Mouse (Mus musculus): ENCODE results near the gene Lmln. TPM values are rescaled to one million over a fixed set of nuclear protein-coding genes. Genes with fewer than 3 reads are reported as not detected.

The Lmln gene
- total and polyA plus RNA-seq, 3 experiments, result 2.0 to 3.8 TPM; not detected in 1

- no peaks in the 10 kb centered on the region for H3K36me3 ChIP-seq (ENCODE audit: control insufficient read depth in 1 of 2, insufficient read depth in 2 of 2, low read length in 2 of 2)
- H3K27me3 ChIP-seq (ENCODE audit: control insufficient read depth in 1 of 2, insufficient read depth in 2 of 2, low read length in 2 of 2), result no peaks in the 10 kb centered on the region
- no peak for DNase-seq (ENCODE audit: low read depth, low spot score)
- TF ChIP-seq USF1 (IDR thresholded peaks at IDR 0.05; ENCODE audit: low read depth, low read length) (no peak), MYC (IDR thresholded peaks at IDR 0.05; ENCODE audit: low read depth, low read length) (no peak), RCOR1 (IDR thresholded peaks at IDR 0.05; ENCODE audit: low read depth, low read length) (no peak), GABPA (IDR thresholded peaks at IDR 0.05; ENCODE audit: low read depth, low read length) (no peak), ELF1 (IDR thresholded peaks at IDR 0.05; ENCODE audit: low read depth, low read length) (no peak)
- H3K9ac ChIP-seq (ENCODE audit: control insufficient read depth, low read depth, low read length, poor library complexity, severe bottlenecking), result no peak overlapping the region
- H3K4me1 ChIP-seq (ENCODE audit: control insufficient read depth in 1 of 2, insufficient read depth in 2 of 2, low read length in 2 of 2), result no peaks in the 10 kb centered on the region
- no peak overlapping the region for H3K27ac ChIP-seq (ENCODE audit: control insufficient read depth, low read depth, low read length)
- no peaks in the 10 kb centered on the region for H3K79me2 ChIP-seq (ENCODE audit: control insufficient read depth, insufficient read depth, low read length, poor library complexity)
- no peaks in the 10 kb centered on the region for H3K9me3 ChIP-seq (replicated peaks; ENCODE audit: insufficient read depth, low read length)
- no peak overlapping the region for H3K4me3 ChIP-seq (ENCODE audit: control insufficient read depth in 1 of 2, insufficient read depth in 1 of 2, low read depth in 2 of 2, low read length in 2 of 2)
These were observed 21.7 kb downstream of the Lmln start for GRCm38 (mm10) chr16:33083996-33084395.

- DNase-seq (ENCODE audit: low read depth, low spot score), result no peak
- H3K4me1 ChIP-seq (ENCODE audit: control insufficient read depth in 1 of 2, insufficient read depth in 2 of 2, low read length in 2 of 2), result no peaks in the 10 kb centered on the region
These were observed 23.3 kb downstream of the Lmln start for GRCm38 (mm10) chr16:33085666-33086065.

GRCm38 (mm10) chr16:33113726-33114125, 51.4 kb downstream of the Lmln start:
- H3K4me3 ChIP-seq (ENCODE audit: control insufficient read depth in 1 of 2, insufficient read depth in 1 of 2, low read depth in 2 of 2, low read length in 2 of 2), result no peak overlapping the region
- no peak for DNase-seq (ENCODE audit: low read depth, low spot score)
- no peak for TF ChIP-seq RAD21 (IDR thresholded peaks at IDR 0.05; ENCODE audit: low read depth, low read length)
- no peak for TF ChIP-seq HCFC1 (IDR thresholded peaks at IDR 0.05; ENCODE audit: low read depth, low read length)
- no peak for TF ChIP-seq MYC (IDR thresholded peaks at IDR 0.05; ENCODE audit: low read depth, low read length)
- no peak for TF ChIP-seq USF1 (IDR thresholded peaks at IDR 0.05; ENCODE audit: low read depth, low read length)
- no peak for TF ChIP-seq NELFE (IDR thresholded peaks at IDR 0.05; ENCODE audit: low read depth, low read length)
- TF ChIP-seq MAFK (IDR thresholded peaks at IDR 0.05; ENCODE audit: borderline replicate concordance, low read depth, low read length), result no peak
- TF ChIP-seq TBP (IDR thresholded peaks at IDR 0.05; ENCODE audit: low read depth, low read length), result no peak
- no peak for TF ChIP-seq TCF12 (IDR thresholded peaks at IDR 0.05; ENCODE audit: low read depth, low read length)
- TF ChIP-seq JUND (IDR thresholded peaks at IDR 0.05; ENCODE audit: low read depth, low read length), result no peak
- TF ChIP-seq ETS1 (IDR thresholded peaks at IDR 0.05; ENCODE audit: low read depth, low read length), result no peak
- no peak for TF ChIP-seq UBTF (IDR thresholded peaks at IDR 0.05; ENCODE audit: borderline replicate concordance, insufficient read depth, low read depth, low read length)
- no peak for TF ChIP-seq ZNF384 (IDR thresholded peaks at IDR 0.05; ENCODE audit: low read depth, low read length)
- no peak for TF ChIP-seq SMC3 (IDR thresholded peaks at IDR 0.05; ENCODE audit: low read depth, low read length)
- TF ChIP-seq NRF1 (IDR thresholded peaks at IDR 0.05; ENCODE audit: insufficient read depth, low read depth, low read length, poor library complexity, severe bottlenecking), result no peak
- no peak for TF ChIP-seq CTCF (IDR thresholded peaks at IDR 0.05 in 2 of 3, conservative IDR thresholded peaks at IDR 0.05 in 1 of 3; ENCODE audit: control insufficient read depth in 1 of 3, insufficient read depth in 1 of 3, low read depth in 2 of 3, low read length in 3 of 3, poor library complexity in 1 of 3, severe bottlenecking in 1 of 3)
- TF ChIP-seq BHLHE40 (IDR thresholded peaks at IDR 0.05; ENCODE audit: borderline replicate concordance, low read depth, low read length), result no peak
- no peak for TF ChIP-seq EP300 (IDR thresholded peaks at IDR 0.05; ENCODE audit: low read depth in 1 of 2, low read length in 2 of 2)
- TF ChIP-seq CHD1 (IDR thresholded peaks at IDR 0.05; ENCODE audit: low read depth, low read length), result no peak
- TF ChIP-seq MAX (IDR thresholded peaks at IDR 0.05; ENCODE audit: low read length), result no peak
- H3K27ac ChIP-seq (ENCODE audit: control insufficient read depth, low read depth, low read length), result no peak overlapping the region
- no peaks in the 10 kb centered on the region for H3K4me1 ChIP-seq (ENCODE audit: control insufficient read depth in 1 of 2, insufficient read depth in 2 of 2, low read length in 2 of 2)
- H3K27me3 ChIP-seq (ENCODE audit: control insufficient read depth in 1 of 2, insufficient read depth in 2 of 2, low read length in 2 of 2), result no peaks in the 10 kb centered on the region
- no peak overlapping the region for H3K9ac ChIP-seq (ENCODE audit: control insufficient read depth, low read depth, low read length, poor library complexity, severe bottlenecking)
- H3K36me3 ChIP-seq (ENCODE audit: control insufficient read depth in 1 of 2, insufficient read depth in 2 of 2, low read length in 2 of 2), result no peaks in the 10 kb centered on the region
- H3K79me2 ChIP-seq (ENCODE audit: control insufficient read depth, insufficient read depth, low read length, poor library complexity), result no peaks in the 10 kb centered on the region
- no peaks in the 10 kb centered on the region for H3K9me3 ChIP-seq (replicated peaks; ENCODE audit: insufficient read depth, low read length)

More at GRCm38 (mm10) chr16:33085666-33086065, 23.3 kb downstream of the Lmln start:
- no peaks in the 10 kb centered on the region for H3K9me3 ChIP-seq (replicated peaks; ENCODE audit: insufficient read depth, low read length)
- TF ChIP-seq MAFK (IDR thresholded peaks at IDR 0.05; ENCODE audit: borderline replicate concordance, low read depth, low read length), result no peak
- TF ChIP-seq USF1 (IDR thresholded peaks at IDR 0.05; ENCODE audit: low read depth, low read length), result no peak
- TF ChIP-seq RCOR1 (IDR thresholded peaks at IDR 0.05; ENCODE audit: low read depth, low read length), result no peak
- no peak for TF ChIP-seq ZNF384 (IDR thresholded peaks at IDR 0.05; ENCODE audit: low read depth, low read length)
- no peak for TF ChIP-seq BHLHE40 (IDR thresholded peaks at IDR 0.05; ENCODE audit: borderline replicate concordance, low read depth, low read length)
- TF ChIP-seq CTCF (IDR thresholded peaks at IDR 0.05 in 2 of 3, conservative IDR thresholded peaks at IDR 0.05 in 1 of 3; ENCODE audit: control insufficient read depth in 1 of 3, insufficient read depth in 1 of 3, low read depth in 2 of 3, low read length in 3 of 3, poor library complexity in 1 of 3, severe bottlenecking in 1 of 3), result no peak
- TF ChIP-seq ZC3H11A (IDR thresholded peaks at IDR 0.05; ENCODE audit: low read depth, low read length), result no peak
- TF ChIP-seq E2F4 (IDR thresholded peaks at IDR 0.05; ENCODE audit: borderline replicate concordance, low read depth, low read length), result no peak
- no peak for TF ChIP-seq JUND (IDR thresholded peaks at IDR 0.05; ENCODE audit: low read depth, low read length)
- no peaks in the 10 kb centered on the region for H3K27me3 ChIP-seq (ENCODE audit: control insufficient read depth in 1 of 2, insufficient read depth in 2 of 2, low read length in 2 of 2)
- no peaks in the 10 kb centered on the region for H3K36me3 ChIP-seq (ENCODE audit: control insufficient read depth in 1 of 2, insufficient read depth in 2 of 2, low read length in 2 of 2)
- no peak overlapping the region for H3K27ac ChIP-seq (ENCODE audit: control insufficient read depth, low read depth, low read length)
- no peaks in the 10 kb centered on the region for H3K79me2 ChIP-seq (ENCODE audit: control insufficient read depth, insufficient read depth, low read length, poor library complexity)
- no peak overlapping the region for H3K9ac ChIP-seq (ENCODE audit: control insufficient read depth, low read depth, low read length, poor library complexity, severe bottlenecking)
- H3K4me3 ChIP-seq (ENCODE audit: control insufficient read depth in 1 of 2, insufficient read depth in 1 of 2, low read depth in 2 of 2, low read length in 2 of 2), result no peak overlapping the region
